Mouse (Mus musculus): ENCODE results near the gene Pcf11. TPM values are rescaled to one million over a fixed set of nuclear protein-coding genes. Genes with fewer than 3 reads are reported as not detected.

Gene Pcf11
- total and polyA plus RNA-seq, 3 experiments, result 30.0 to 37.2 (median 30.5) TPM

DNA sequence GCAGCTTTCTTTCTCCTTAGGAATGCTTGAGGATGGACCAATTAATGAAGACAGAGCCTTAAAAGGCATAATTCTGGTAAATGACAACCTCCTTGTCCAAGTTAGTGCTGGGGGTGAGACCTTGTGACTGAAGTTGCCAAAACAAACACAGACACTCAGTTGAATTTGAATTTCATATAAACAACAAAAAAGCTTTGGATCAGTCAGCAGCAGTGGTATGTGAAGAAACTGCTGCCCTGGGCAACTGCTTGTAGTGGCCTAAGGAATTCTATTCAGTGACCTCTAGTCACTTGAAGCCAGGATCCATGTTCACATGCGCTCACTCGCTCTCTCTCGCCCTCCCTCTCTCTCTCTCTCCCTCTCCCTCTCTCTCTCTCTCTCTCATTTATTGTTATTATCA lies 26.7 kb upstream of the Pcf11 start:
- Histone ChIP-seq H3K4me1 (ENCODE audit: control insufficient read depth in 1 of 2, insufficient read depth in 2 of 2) (no peaks in the 10 kb centered on the region), H3K27me3 (replicated peaks) (no peaks in the 10 kb centered on the region), H3K27ac (ENCODE audit: insufficient read depth, low read depth) (no peak overlapping the region), H3K4me3 (replicated peaks in 1 of 3; ENCODE audit: low read depth in 2 of 3, low read length in 2 of 3, poor library complexity in 1 of 3) (no peak overlapping the region), H3K9ac (ENCODE audit: insufficient read depth, low read depth) (no peak overlapping the region), H3K36me3 (replicated peaks in 1 of 2; ENCODE audit: control insufficient read depth in 1 of 2, insufficient read depth in 1 of 2, low read length in 1 of 2) (no peaks in the 10 kb centered on the region), H3K4me2 (ENCODE audit: insufficient read depth, low read depth, poor library complexity, severe bottlenecking) (no peak overlapping the region), H3K9me3 (replicated peaks; ENCODE audit: low read length) (no peaks in the 10 kb centered on the region), H3K79me2 (replicated peaks; ENCODE audit: control insufficient read depth, extremely low read depth, insufficient read depth, poor library complexity, severe bottlenecking) (no peaks in the 10 kb centered on the region)
- no peak for DNase-seq (ENCODE audit: extremely low read depth)
- dilution Hi-C loops (cut with MboI; ENCODE audit: extremely low pct_ligation_motif_present, extremely low pct_unique_long_range_greater_than_20kb, low sequenced_read_pairs) (no loop called here), in situ Hi-C loops (cut with MboI; ENCODE audit: low pct_ligation_motif_present, low pct_unique_long_range_greater_than_20kb, low sequenced_read_pairs) (no loop called here)
- TF ChIP-seq GABPA (IDR thresholded peaks at IDR 0.05; ENCODE audit: insufficient replicate concordance, low read depth, low read length) (no peak), HCFC1 (IDR thresholded peaks at IDR 0.05; ENCODE audit: low read depth, low read length) (no peak), PAX5 (IDR thresholded peaks at IDR 0.05; ENCODE audit: low read length) (no peak), RAD21 (IDR thresholded peaks at IDR 0.05; ENCODE audit: low read depth, low read length) (no peak), SMC3 (IDR thresholded peaks at IDR 0.05; ENCODE audit: low read depth, low read length) (no peak), MAX (IDR thresholded peaks at IDR 0.05; ENCODE audit: low read length) (no peak), ELF1 (IDR thresholded peaks at IDR 0.05; ENCODE audit: low read depth, low read length) (no peak), NELFE (IDR thresholded peaks at IDR 0.05; ENCODE audit: low read depth, low read length) (no peak), RCOR1 (conservative IDR thresholded peaks at IDR 0.05; ENCODE audit: low read depth, low read length) (no peak), ZMIZ1 (IDR thresholded peaks at IDR 0.05; ENCODE audit: low read depth, low read length) (no peak), ZC3H11A (IDR thresholded peaks at IDR 0.05; ENCODE audit: low read depth, low read length) (no peak), ZKSCAN1 (IDR thresholded peaks at IDR 0.05; ENCODE audit: borderline replicate concordance, low read depth, low read length) (no peak), CHD2 (IDR thresholded peaks at IDR 0.05; ENCODE audit: low read length) (no peak), EP300 (IDR thresholded peaks at IDR 0.05; ENCODE audit: low read length) (no peak), USF1 (IDR thresholded peaks at IDR 0.05; ENCODE audit: low read depth, low read length) (no peak), MYC (IDR thresholded peaks at IDR 0.05; ENCODE audit: low read depth, low read length) (no peak), JUND (conservative IDR thresholded peaks at IDR 0.05; ENCODE audit: low read depth, low read length) (no peak), BHLHE40 (IDR thresholded peaks at IDR 0.05; ENCODE audit: low read depth, low read length) (no peak)

DNA sequence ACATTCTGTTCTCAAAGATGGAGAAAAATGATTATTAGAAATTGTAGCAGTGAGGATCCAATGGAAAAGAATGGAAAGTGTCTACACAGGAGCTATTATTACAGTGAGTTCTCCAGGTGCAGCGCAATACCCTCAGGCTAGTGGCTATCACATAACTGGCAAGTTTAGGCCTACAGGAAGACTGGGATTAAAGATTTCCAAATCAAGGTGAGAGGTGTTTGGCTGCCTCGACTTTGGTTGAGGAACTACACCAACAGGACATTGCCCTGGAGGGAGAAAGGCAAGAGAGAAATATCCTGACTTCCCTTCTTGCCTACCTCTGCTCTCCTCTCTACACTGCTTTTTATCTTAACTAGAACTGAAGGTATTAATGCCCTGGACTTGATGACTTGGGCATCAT lies 19.4 kb upstream of the Pcf11 start:
- dilution Hi-C loops (cut with MboI; ENCODE audit: extremely low pct_ligation_motif_present, extremely low pct_unique_long_range_greater_than_20kb, low sequenced_read_pairs), result no loop called here
- H3K4me3 ChIP-seq (replicated peaks in 1 of 3; ENCODE audit: low read depth in 2 of 3, low read length in 2 of 3, poor library complexity in 1 of 3), result no peak overlapping the region
- TF ChIP-seq RAD21 (IDR thresholded peaks at IDR 0.05; ENCODE audit: low read depth, low read length) (no peak), NELFE (IDR thresholded peaks at IDR 0.05; ENCODE audit: low read depth, low read length) (no peak), PAX5 (IDR thresholded peaks at IDR 0.05; ENCODE audit: low read length) (no peak), MAX (IDR thresholded peaks at IDR 0.05; ENCODE audit: low read length) (no peak), ZNF384 (IDR thresholded peaks at IDR 0.05; ENCODE audit: low read depth, low read length) (no peak), MEF2A (IDR thresholded peaks at IDR 0.05; ENCODE audit: borderline replicate concordance, low read depth, low read length) (no peak), RCOR1 (conservative IDR thresholded peaks at IDR 0.05; ENCODE audit: low read depth, low read length) (no peak), CHD1 (IDR thresholded peaks at IDR 0.05; ENCODE audit: low read depth, low read length) (no peak), USF1 (IDR thresholded peaks at IDR 0.05; ENCODE audit: low read depth, low read length) (no peak), UBTF (IDR thresholded peaks at IDR 0.05; ENCODE audit: low read depth, low read length) (no peak), MXI1 (IDR thresholded peaks at IDR 0.05; ENCODE audit: low read depth, low read length) (no peak), MAZ (IDR thresholded peaks at IDR 0.05; ENCODE audit: low read depth, low read length) (no peak), EP300 (IDR thresholded peaks at IDR 0.05; ENCODE audit: low read length) (no peak), SIN3A (IDR thresholded peaks at IDR 0.05; ENCODE audit: low read length) (no peak)
- H3K79me2 ChIP-seq (replicated peaks; ENCODE audit: control insufficient read depth, extremely low read depth, insufficient read depth, poor library complexity, severe bottlenecking), result no peaks in the 10 kb centered on the region
- H3K9ac ChIP-seq (ENCODE audit: insufficient read depth, low read depth), result no peak overlapping the region
- no peak overlapping the region for H3K4me2 ChIP-seq (ENCODE audit: insufficient read depth, low read depth, poor library complexity, severe bottlenecking)
- H3K27me3 ChIP-seq (replicated peaks), result peaks cover 4% of the 10 kb centered on the region
- no peaks in the 10 kb centered on the region for H3K4me1 ChIP-seq (ENCODE audit: control insufficient read depth in 1 of 2, insufficient read depth in 2 of 2)
- DNase-seq (ENCODE audit: extremely low read depth), result no peak
- no peaks in the 10 kb centered on the region for H3K36me3 ChIP-seq (replicated peaks in 1 of 2; ENCODE audit: control insufficient read depth in 1 of 2, insufficient read depth in 1 of 2, low read length in 1 of 2)
- H3K27ac ChIP-seq (ENCODE audit: insufficient read depth, low read depth), result no peak overlapping the region
- in situ Hi-C loops (cut with MboI; ENCODE audit: low pct_ligation_motif_present, low pct_unique_long_range_greater_than_20kb, low sequenced_read_pairs), result no loop called here
- H3K9me3 ChIP-seq (replicated peaks; ENCODE audit: low read length), result peaks cover 3% of the 10 kb centered on the region

Data from CH12.LX (cell line).